Mouse (Mus musculus) ES-Bruce4 (cell line): ENCODE data around the gene Kdelr1.

Source experiments
- CTCF ChIP-seq: IDR thresholded peaks from one replicate; pipeline ENCODE4 v1.8.1; 2011; ENCODE audit warnings: low read depth, low read length
- EP300 ChIP-seq: IDR thresholded peaks from 2 replicates; pipeline ENCODE4 v1.6.1; 2011; ENCODE audit warnings: low read depth, low read length; ENCODE audit not compliant: insufficient read depth
- POLR2A ChIP-seq: IDR thresholded peaks from one replicate; pipeline ENCODE4 v1.8.1; 2011; ENCODE audit warnings: low read length; ENCODE audit not compliant: insufficient read depth

GRCm38 (mm10) chr7:45830427-45831127 lies 42.0 kb upstream of the Kdelr1 start, which contains the start of gene Grwd1:
- TF ChIP-seq CTCF, result no peak
- no peak for TF ChIP-seq POLR2A
- no peak for TF ChIP-seq EP300
